Mouse (Mus musculus) liver, adult 2 months (tissue): ENCODE data around the gene Grin2c. TPM values are rescaled to one million over a fixed set of nuclear protein-coding genes. Genes with fewer than 3 reads are reported as not detected.

Source experiments
- DNase-seq: peaks from one replicate; pipeline ENCODE4 v3.0.0-alpha.2; 2011; ENCODE audit warnings: low read depth, low spot score; ENCODE audit errors: extremely low read depth
- H3K27ac ChIP-seq: fragments of 200-500 bp; replicated peaks from 2 replicates; pipeline ENCODE4 v1.5.1; 2012; ENCODE audit warnings: low read depth, mild to moderate bottlenecking, control low read depth, inconsistent platforms, low read length; ENCODE audit not compliant: insufficient read depth
- H3K27me3 ChIP-seq: fragments of 200-500 bp; 2 replicates; pipeline ENCODE4 v1.6.1; 2012; ENCODE audit warnings: mild to moderate bottlenecking, moderate library complexity, low read length, inconsistent platforms; ENCODE audit not compliant: control insufficient read depth, insufficient read depth
- H3K36me3 ChIP-seq: fragments of 200-500 bp; 2 replicates; pipeline ENCODE4 v1.6.1; 2012; ENCODE audit warnings: low read length, inconsistent platforms; ENCODE audit not compliant: control insufficient read depth, insufficient read depth
- H3K4me1 ChIP-seq: fragments of 200-500 bp; 2 replicates; pipeline ENCODE4 v1.6.1; 2011; ENCODE audit warnings: low read length; ENCODE audit not compliant: control insufficient read depth, insufficient read depth
- H3K4me3 ChIP-seq: fragments of 200-500 bp; 2 replicates; pipeline ENCODE4 v1.5.1; 2011; ENCODE audit warnings: low read depth, mild to moderate bottlenecking, control low read depth, low read length, moderate library complexity; ENCODE audit not compliant: insufficient read depth
- H3K79me2 ChIP-seq: fragments of 200-500 bp; 2 replicates; pipeline ENCODE4 v1.6.1; 2012; ENCODE audit warnings: inconsistent platforms, mild to moderate bottlenecking, low read length, moderate library complexity; ENCODE audit not compliant: control insufficient read depth, insufficient read depth
- H3K9ac ChIP-seq: fragments of 200-500 bp; 2 replicates; pipeline ENCODE4 v1.6.1; 2012; ENCODE audit warnings: low read depth, mild to moderate bottlenecking, control low read depth, inconsistent platforms, low read length
- CTCF ChIP-seq: fragments of 200-500 bp; IDR thresholded peaks from 2 replicates; pipeline ENCODE4 v1.5.1; 2011; ENCODE audit warnings: low read depth, low read length, control low read depth
- POLR2A ChIP-seq: fragments of 200-500 bp; IDR thresholded peaks from 2 replicates; pipeline ENCODE4 v1.6.1; 2011; ENCODE audit warnings: low read length, control low read depth; ENCODE audit not compliant: insufficient read depth; ENCODE audit errors: extremely low read depth
- WGBS: fragments of 180-500 bp; shearing (Covaris S2); methylation state at CpG from one replicate; pipeline ENCODE4 v1.1.7; 2018; 5-methylcytosine and 5-hydroxymethylcytosine counted together
- polyA plus RNA-seq: library from polyadenylated mRNA; depleted of rRNA; stranded (reverse); fragments of >200 nt; gene quantifications from 2 replicates; pipeline ENCODE4 v1.2.3, GENCODE M21; 2012
- total RNA-seq: library from RNA; depleted of rRNA; stranded (reverse); fragments of >200 nt; gene quantifications from 2 replicates; pipeline ENCODE4 v1.2.3, GENCODE M21; 2014

Gene Grin2c
- total and polyA plus RNA-seq, 2 experiments = 0.07 TPM; not detected in 1

DNA sequence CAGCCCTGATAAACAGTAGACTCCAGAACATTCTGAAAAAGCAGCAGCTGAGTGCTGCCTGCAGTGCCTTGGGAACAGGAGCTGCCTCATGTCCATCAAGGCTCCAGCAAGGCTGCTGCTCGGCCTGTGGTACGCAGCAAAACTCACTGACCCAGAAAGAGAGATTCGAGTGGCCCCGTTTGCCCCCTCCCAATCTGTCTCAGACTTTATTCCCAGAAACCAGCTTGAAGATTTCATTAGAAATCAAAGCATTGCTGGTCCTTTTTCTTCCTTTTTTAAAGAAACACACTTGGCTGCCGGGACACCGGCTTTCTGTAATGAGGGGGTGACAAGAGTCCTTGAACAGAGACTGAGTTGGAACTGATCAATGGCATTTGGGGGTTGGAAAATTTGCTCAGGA is 41.7 kb downstream of the Grin2c start:
- no peak for DNase-seq
- H3K9ac ChIP-seq = no peak overlapping the region
- no peaks in the 10 kb centered on the region; the same call in 1 of the 2 replicates for H3K36me3 ChIP-seq
- H3K27ac ChIP-seq = no peak overlapping the region
- H3K27me3 ChIP-seq = no peaks in the 10 kb centered on the region
- H3K4me3 ChIP-seq = no peak overlapping the region
- no peaks in the 10 kb centered on the region; the same call in 1 of the 2 replicates for H3K4me1 ChIP-seq
- no peaks in the 10 kb centered on the region; the same call in 1 of the 2 replicates for H3K79me2 ChIP-seq
- WGBS = 85% methylated on average over 6 of the region's 6 CpGs
- TF ChIP-seq POLR2A = no peak
- TF ChIP-seq CTCF = no peak

DNA sequence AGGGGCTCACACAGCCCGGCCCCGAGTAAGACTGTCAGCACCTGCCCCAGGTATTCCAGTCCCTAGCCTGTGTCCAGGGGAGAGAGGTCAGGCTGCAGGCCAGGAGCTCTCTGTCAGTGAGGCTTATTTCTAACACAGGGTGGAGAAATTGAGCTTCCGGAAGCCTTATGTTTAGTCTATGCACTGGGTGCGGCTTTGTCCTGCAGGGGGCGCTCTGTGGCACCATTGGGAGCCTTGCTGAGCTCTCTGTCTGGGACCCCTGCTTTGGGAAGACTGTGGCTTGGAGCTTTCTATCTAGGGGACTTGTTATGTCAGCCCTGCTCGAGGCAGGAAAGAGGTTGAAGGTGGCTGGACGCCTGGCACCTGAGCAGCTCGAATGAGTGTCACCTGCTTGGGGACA is 42.2 kb downstream of the Grin2c start:
- Histone ChIP-seq H3K4me1 (peaks cover 3% of the 10 kb centered on the region; the same call in 1 of the 2 replicates), H3K27me3 (no peaks in the 10 kb centered on the region), H3K27ac (no peak overlapping the region), H3K79me2 (no peaks in the 10 kb centered on the region; the same call in 1 of the 2 replicates), H3K9ac (no peak overlapping the region), H3K4me3 (no peak overlapping the region), H3K36me3 (no peaks in the 10 kb centered on the region; the same call in 1 of the 2 replicates)
- 51% methylated on average over 8 of the region's 8 CpGs for WGBS
- TF ChIP-seq CTCF (peak; percentile 72), POLR2A (no peak)
- peak; percentile 18 for DNase-seq

DNA sequence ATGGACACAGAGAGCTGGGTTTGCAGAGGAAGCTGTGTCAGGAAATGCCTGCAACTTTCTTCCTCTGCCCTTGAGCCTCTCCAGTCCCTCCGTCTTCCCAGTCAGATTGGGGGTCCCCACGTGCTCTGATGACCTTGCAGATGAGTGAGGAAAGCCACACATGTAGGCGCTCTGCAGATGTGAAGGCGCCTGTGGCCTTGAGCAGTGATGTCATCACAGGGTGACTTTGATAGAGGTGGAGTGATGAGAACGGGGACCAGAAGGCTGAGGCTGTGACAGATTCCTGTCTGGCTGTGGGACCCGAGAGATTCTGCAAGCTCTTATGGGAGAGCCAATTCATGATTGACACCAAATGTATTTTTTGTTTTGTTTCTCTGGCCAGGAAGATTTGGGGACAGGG is 43.2 kb downstream of the Grin2c start:
- Histone ChIP-seq H3K79me2 (no peaks in the 10 kb centered on the region; the same call in 1 of the 2 replicates), H3K27me3 (no peaks in the 10 kb centered on the region), H3K36me3 (no peaks in the 10 kb centered on the region), H3K4me3 (no peak overlapping the region), H3K4me1 (peaks cover 9% of the 10 kb centered on the region), H3K9ac (no peak overlapping the region), H3K27ac (no peak overlapping the region)
- no peak for TF ChIP-seq CTCF
- TF ChIP-seq POLR2A = no peak
- 72% methylated on average over 6 of the region's 6 CpGs for WGBS
- no peak for DNase-seq

DNA sequence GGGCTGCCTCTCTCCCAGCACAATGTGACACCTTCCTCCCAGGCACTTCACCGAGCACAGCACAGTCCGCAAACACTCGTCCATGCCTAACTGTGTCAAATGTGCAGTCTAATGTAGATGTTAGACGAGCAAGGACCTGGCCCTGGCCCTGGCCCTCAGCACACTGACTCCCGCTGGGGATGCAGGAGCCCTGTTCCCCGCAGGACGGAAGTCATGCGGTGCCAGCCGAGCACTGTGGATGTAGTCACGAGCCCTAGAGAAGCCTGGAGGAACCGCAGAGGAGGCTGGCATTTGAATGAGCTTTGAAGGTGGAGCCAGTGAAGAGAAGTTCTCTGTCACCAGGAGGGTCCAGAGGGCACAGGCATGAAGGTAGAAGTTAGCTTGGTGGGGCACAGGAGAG is 43.6 kb downstream of the Grin2c start:
- no peak for TF ChIP-seq POLR2A
- no peak for TF ChIP-seq CTCF
- H3K27me3 ChIP-seq = no peaks in the 10 kb centered on the region
- H3K27ac ChIP-seq = no peak overlapping the region
- WGBS = 90% methylated on average over 11 of the region's 11 CpGs
- peaks cover 13% of the 10 kb centered on the region for H3K4me1 ChIP-seq
- no peak overlapping the region for H3K4me3 ChIP-seq
- H3K79me2 ChIP-seq = no peaks in the 10 kb centered on the region; the same call in 1 of the 2 replicates
- DNase-seq = no peak
- H3K36me3 ChIP-seq = no peaks in the 10 kb centered on the region
- no peak overlapping the region for H3K9ac ChIP-seq

DNA sequence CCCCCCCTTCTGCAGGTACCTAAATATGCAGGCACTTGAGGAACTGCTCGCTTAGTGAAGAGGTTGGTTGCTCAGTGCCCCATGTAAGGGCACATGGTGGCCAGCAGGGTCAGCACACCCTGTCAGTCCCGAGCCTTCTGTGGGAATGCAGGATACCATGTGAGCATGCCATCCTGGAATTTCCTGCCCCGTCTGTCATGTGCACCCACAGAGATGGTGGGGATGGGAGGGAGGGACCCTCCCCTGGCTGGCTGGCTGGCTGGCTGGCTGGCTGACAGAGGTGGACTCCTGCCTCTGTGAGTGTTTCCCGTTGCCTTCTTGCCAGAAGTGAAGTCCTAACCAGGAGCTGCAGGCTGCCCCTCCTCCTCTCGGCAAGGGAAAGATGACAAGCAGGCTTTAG is 44.5 kb downstream of the Grin2c start:
- H3K27me3 ChIP-seq = no peaks in the 10 kb centered on the region
- no peaks in the 10 kb centered on the region for H3K36me3 ChIP-seq
- H3K79me2 ChIP-seq = no peaks in the 10 kb centered on the region; the same call in 1 of the 2 replicates
- WGBS = 71% methylated on average over 5 of the region's 5 CpGs
- H3K4me3 ChIP-seq = no peak overlapping the region
- H3K9ac ChIP-seq = no peak overlapping the region
- no peak for DNase-seq
- H3K4me1 ChIP-seq = peaks cover 16% of the 10 kb centered on the region
- H3K27ac ChIP-seq = no peak overlapping the region
- TF ChIP-seq CTCF (no peak), POLR2A (no peak)

DNA sequence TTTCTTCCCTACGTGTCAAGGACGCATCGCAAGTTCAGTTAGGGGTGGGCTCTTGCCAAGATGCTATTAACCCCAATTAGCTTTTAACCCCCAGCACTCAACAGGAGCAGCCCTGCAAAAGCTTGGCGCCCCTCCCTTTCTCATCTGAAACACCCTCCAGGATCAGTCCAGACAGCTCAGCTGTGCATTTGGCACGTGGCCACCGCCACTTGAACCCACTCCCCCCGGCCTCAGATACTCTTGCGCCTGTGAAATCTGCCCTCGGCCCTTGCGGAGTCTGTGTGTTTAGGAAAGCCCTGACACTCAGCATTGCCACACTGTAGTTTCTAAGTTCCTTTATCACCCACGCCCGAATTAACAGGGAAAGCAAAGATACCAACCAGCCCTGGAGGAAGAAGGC is 45.0 kb downstream of the Grin2c start:
- H3K4me3 ChIP-seq = no peak overlapping the region
- peaks cover 16% of the 10 kb centered on the region for H3K4me1 ChIP-seq
- H3K27ac ChIP-seq = no peak overlapping the region
- H3K36me3 ChIP-seq = no peaks in the 10 kb centered on the region
- H3K9ac ChIP-seq = no peak overlapping the region
- H3K27me3 ChIP-seq = no peaks in the 10 kb centered on the region
- 82% methylated on average over 12 of the region's 12 CpGs for WGBS
- TF ChIP-seq POLR2A (no peak), CTCF (no peak)
- no peaks in the 10 kb centered on the region; the same call in 1 of the 2 replicates for H3K79me2 ChIP-seq
- DNase-seq = no peak
